Mouse (Mus musculus) CH12.LX (cell line): Measurements from ENCODE around the gene Rundc3a. TPM values are rescaled to one million over a fixed set of nuclear protein-coding genes. Genes with fewer than 3 reads are reported as not detected.

Source experiments
- DNase-seq: peaks from one replicate; pipeline ENCODE4 v3.0.0-alpha.2; 2013; ENCODE audit errors: extremely low read depth
- H3K27ac ChIP-seq: 2 replicates; pipeline ENCODE4 v1.5.1; 2012; ENCODE audit warnings: low read depth, mild to moderate bottlenecking, control low read depth, moderate library complexity; ENCODE audit not compliant: insufficient read depth
- H3K27me3 ChIP-seq: replicated peaks from 2 replicates; pipeline ENCODE3; 2012; ENCODE audit warnings: inconsistent platforms
- H3K36me3 ChIP-seq, 2 experiments: replicated peaks in 1 of 2; 2 replicates each; pipeline versions ENCODE3 to v1.6.1; 2012; ENCODE audit warnings: inconsistent platforms in 1 of 2, low read length in 1 of 2, mild to moderate bottlenecking in 1 of 2, mixed read lengths in 1 of 2, moderate library complexity in 1 of 2; ENCODE audit not compliant: control insufficient read depth in 1 of 2, insufficient read depth in 1 of 2
- H3K4me1 ChIP-seq, 2 experiments: 2 replicates each; pipeline ENCODE4 v1.6.1; 2012; ENCODE audit warnings: inconsistent platforms in 1 of 2, moderate library complexity in 1 of 2; ENCODE audit not compliant: insufficient read depth in 2 of 2, control insufficient read depth in 1 of 2
- H3K4me2 ChIP-seq: 2 replicates; pipeline ENCODE4 v1.6.1; 2012; ENCODE audit warnings: low read depth, mild to moderate bottlenecking, control low read depth; ENCODE audit not compliant: poor library complexity, insufficient read depth, severe bottlenecking
- H3K4me3 ChIP-seq, 3 experiments: fragments of 150-350 bp in 1 of 3; sonication (generic) in 1 of 3; replicated peaks in 1 of 3; 2 replicates each; pipeline versions ENCODE3 to v1.5.1; 2011 to 2012; ENCODE audit warnings: low read depth in 2 of 3, low read length in 2 of 3, mild to moderate bottlenecking in 2 of 3, moderate library complexity in 2 of 3, control low read depth in 1 of 3, improper control_type of control experiment in 1 of 3, inconsistent platforms in 1 of 3, mixed read lengths in 1 of 3; ENCODE audit not compliant: poor library complexity in 1 of 3
- H3K79me2 ChIP-seq: replicated peaks from 2 replicates; pipeline ENCODE4 v1.6.1; 2012; ENCODE audit warnings: mild to moderate bottlenecking, moderate library complexity; ENCODE audit not compliant: control insufficient read depth, poor library complexity, insufficient read depth, severe bottlenecking; ENCODE audit errors: extremely low read depth
- H3K9ac ChIP-seq: 2 replicates; pipeline ENCODE4 v1.6.1; 2012; ENCODE audit warnings: low read depth, mild to moderate bottlenecking, control low read depth, moderate library complexity; ENCODE audit not compliant: insufficient read depth
- H3K9me3 ChIP-seq: replicated peaks from 2 replicates; pipeline ENCODE3; 2012; ENCODE audit warnings: low read length, inconsistent platforms, mixed read lengths
- BHLHE40 ChIP-seq: IDR thresholded peaks from 2 replicates; pipeline ENCODE4 v1.6.1; 2011; ENCODE audit warnings: mild to moderate bottlenecking, low read depth, low read length, improper control_type of control experiment
- CHD2 ChIP-seq: IDR thresholded peaks from 2 replicates; pipeline ENCODE4 v1.6.1; 2011; ENCODE audit warnings: low read length, improper control_type of control experiment
- E2F4 ChIP-seq: IDR thresholded peaks from 2 replicates; pipeline ENCODE4 v1.6.1; 2011; ENCODE audit warnings: low read depth, low read length, improper control_type of control experiment; ENCODE audit not compliant: insufficient replicate concordance
- ELF1 ChIP-seq: IDR thresholded peaks from 2 replicates; pipeline ENCODE4 v1.6.1; 2014; ENCODE audit warnings: low read depth, mild to moderate bottlenecking, inconsistent platforms, low read length, improper control_type of control experiment
- EP300 ChIP-seq: IDR thresholded peaks from 2 replicates; pipeline ENCODE4 v1.6.1; 2011; ENCODE audit warnings: low read length, improper control_type of control experiment
- ETS1 ChIP-seq: conservative IDR thresholded peaks from 2 replicates; pipeline ENCODE4 v1.6.1; 2012; ENCODE audit warnings: low read depth, mild to moderate bottlenecking, inconsistent platforms, low read length, improper control_type of control experiment, moderate library complexity
- IRF4 ChIP-seq: IDR thresholded peaks from 2 replicates; pipeline ENCODE4 v1.6.1; 2014; ENCODE audit warnings: low read depth, mild to moderate bottlenecking, inconsistent platforms, low read length, improper control_type of control experiment
- JUN ChIP-seq: IDR thresholded peaks from 2 replicates; pipeline ENCODE4 v1.6.1; 2011; ENCODE audit warnings: low read depth, mild to moderate bottlenecking, low read length, improper control_type of control experiment, moderate library complexity; ENCODE audit not compliant: insufficient read depth
- MAFK ChIP-seq: IDR thresholded peaks from 2 replicates; pipeline ENCODE4 v1.6.1; 2011; ENCODE audit warnings: low read length, improper control_type of control experiment; ENCODE audit not compliant: insufficient replicate concordance
- MAZ ChIP-seq: IDR thresholded peaks from 2 replicates; pipeline ENCODE4 v1.6.1; 2012; ENCODE audit warnings: low read depth, mild to moderate bottlenecking, inconsistent platforms, low read length, improper control_type of control experiment, moderate library complexity
- MEF2A ChIP-seq: IDR thresholded peaks from 2 replicates; pipeline ENCODE4 v1.6.1; 2014; ENCODE audit warnings: low read depth, mild to moderate bottlenecking, inconsistent platforms, low read length, improper control_type of control experiment, borderline replicate concordance
- MXI1 ChIP-seq: IDR thresholded peaks from 2 replicates; pipeline ENCODE4 v1.6.1; 2011; ENCODE audit warnings: mild to moderate bottlenecking, low read depth, low read length, improper control_type of control experiment
- NRF1 ChIP-seq: IDR thresholded peaks from 2 replicates; pipeline ENCODE4 v1.6.1; 2014; ENCODE audit warnings: low read depth, mild to moderate bottlenecking, inconsistent platforms, low read length, improper control_type of control experiment, moderate library complexity
- POLR2A ChIP-seq: IDR thresholded peaks from 2 replicates; pipeline ENCODE4 v1.6.1; 2011; ENCODE audit warnings: low read depth, mild to moderate bottlenecking, improper control_type of control experiment, low read length
- POLR2AphosphoS2 ChIP-seq: IDR thresholded peaks from 2 replicates; pipeline ENCODE4 v1.6.1; 2011; ENCODE audit warnings: low read depth, low read length, improper control_type of control experiment
- TBP ChIP-seq: conservative IDR thresholded peaks from 2 replicates; pipeline ENCODE4 v1.6.1; 2011; ENCODE audit warnings: low read depth, low read length, improper control_type of control experiment
- TCF12 ChIP-seq: IDR thresholded peaks from 2 replicates; pipeline ENCODE4 v1.6.1; 2014; ENCODE audit warnings: low read depth, mild to moderate bottlenecking, inconsistent platforms, low read length, improper control_type of control experiment
- UBTF ChIP-seq: IDR thresholded peaks from 2 replicates; pipeline ENCODE4 v1.6.1; 2012; ENCODE audit warnings: low read depth, mild to moderate bottlenecking, inconsistent platforms, low read length, improper control_type of control experiment, moderate library complexity
- USF1 ChIP-seq: IDR thresholded peaks from 2 replicates; pipeline ENCODE4 v1.6.1; 2014; ENCODE audit warnings: low read depth, mild to moderate bottlenecking, inconsistent platforms, low read length, improper control_type of control experiment
- ZKSCAN1 ChIP-seq: IDR thresholded peaks from 2 replicates; pipeline ENCODE4 v1.6.1; 2012; ENCODE audit warnings: low read depth, inconsistent platforms, low read length, improper control_type of control experiment, borderline replicate concordance
- dilution Hi-C: fragments of 300-500 bp; cut with MboI; formaldehyde crosslinking; loops from 2 replicates; pipeline ENCODE4 v1.14.3; 2020; ENCODE audit warnings: low sequenced_read_pairs; ENCODE audit not compliant: extremely low pct_unique_long_range_greater_than_20kb, extremely low pct_ligation_motif_present
- in situ Hi-C: fragments of 300-500 bp; cut with MboI; formaldehyde crosslinking; loops from 3 replicates; pipeline ENCODE4 v1.14.3; 2019; ENCODE audit warnings: low sequenced_read_pairs, low pct_ligation_motif_present, low pct_unique_long_range_greater_than_20kb, mixed read lengths
- polyA plus RNA-seq: library from polyadenylated mRNA; unstranded; fragments of >175 nt; gene quantifications from 2 replicates; pipeline ENCODE4 v1.2.1, GENCODE M21; 2012; ENCODE audit warnings: low read depth; ENCODE audit not compliant: insufficient read length
- total RNA-seq, 2 experiments: library from RNA; depleted of rRNA; stranded (reverse); fragments of 300-350 nt in 1 of 2; fragments of >200 nt in 1 of 2; gene quantifications; 2 replicates each; pipeline ENCODE4 v1.2.3; 2012 to 2014

Rundc3a gene
- total and polyA plus RNA-seq, 3 experiments: 1.4 to 16.3 (median 3.3) TPM

GRCm38 (mm10) chr11:102363623-102364022, 29.6 kb upstream of the Rundc3a start:
- H3K4me2 ChIP-seq: no peak overlapping the region
- H3K4me3 ChIP-seq: no peak overlapping the region
- no peak overlapping the region for H3K9ac ChIP-seq
- peaks cover 28 to 44% of the 10 kb centered on the region in 2 experiments for H3K4me1 ChIP-seq
- H3K27ac ChIP-seq: no peak overlapping the region
- dilution Hi-C loops (no loop called here), in situ Hi-C loops (no loop called here)
- no peaks in the 10 kb centered on the region for H3K79me2 ChIP-seq
- H3K9me3 ChIP-seq: no peaks in the 10 kb centered on the region
- peaks cover 84% of the 10 kb centered on the region for H3K27me3 ChIP-seq
- no peaks in the 10 kb centered on the region for H3K36me3 ChIP-seq
- no peak for TF ChIP-seq USF1
- TF ChIP-seq E2F4: no peak
- TF ChIP-seq JUN: no peak
- no peak for TF ChIP-seq POLR2A
- no peak for TF ChIP-seq TBP
- TF ChIP-seq BHLHE40: no peak
- no peak for TF ChIP-seq NRF1
- no peak for TF ChIP-seq MAZ
- TF ChIP-seq ETS1: no peak
- no peak for DNase-seq

DNA sequence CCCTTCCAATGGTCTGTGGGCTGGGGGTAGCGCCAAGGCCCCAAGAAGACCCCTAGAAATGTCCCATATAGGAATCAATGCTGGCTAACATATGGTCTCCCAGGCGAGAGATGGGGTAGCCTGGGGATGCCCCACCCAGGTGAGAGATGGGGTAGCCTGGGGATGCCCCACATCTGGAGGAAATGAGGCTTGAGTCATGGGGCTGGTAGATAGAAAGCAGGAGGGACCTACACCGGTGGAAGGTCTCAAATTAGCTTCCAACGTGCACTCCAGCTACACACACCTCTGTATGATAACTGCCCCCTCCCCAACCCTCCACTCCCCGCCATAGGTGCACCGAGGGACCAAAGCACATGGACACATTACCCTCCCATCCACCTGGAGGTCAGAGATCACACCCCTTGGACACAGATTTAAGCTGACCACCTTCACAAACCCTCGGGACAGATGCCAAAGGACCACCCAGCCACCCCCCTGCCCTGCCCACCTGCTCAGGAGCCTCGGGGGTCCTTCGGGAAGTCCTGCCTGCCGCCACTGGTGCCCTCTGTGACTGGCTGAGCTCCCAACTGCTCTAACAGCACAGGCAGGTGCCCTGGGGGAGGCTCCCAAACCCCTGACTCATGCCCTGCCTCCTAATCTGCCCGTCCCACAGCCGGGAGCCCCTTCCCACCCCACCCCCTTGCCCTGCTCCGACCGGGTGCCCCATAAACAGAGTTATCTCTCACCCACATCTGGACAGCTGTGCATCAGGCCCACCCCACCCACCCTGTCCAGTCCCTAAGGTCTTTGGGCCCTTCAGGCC, 28.4 kb upstream of the Rundc3a start:
- no peak for DNase-seq
- in situ Hi-C loops: no loop called here
- TF ChIP-seq IRF4: 0 out of 2 replicates have a peak, but pooled peaks have one; percentile 40
- TF ChIP-seq ETS1: peak; percentile 79
- 0 out of 2 replicates have a peak, but pooled peaks have one; percentile 44 for TF ChIP-seq MEF2A
- no peak for TF ChIP-seq ZKSCAN1
- no peak for TF ChIP-seq MAFK
- TF ChIP-seq MXI1: peak; percentile 50; the same call in 1 of the 2 replicates
- peak; percentile 29; the same call in 1 of the 2 replicates for TF ChIP-seq TCF12
- TF ChIP-seq UBTF: 0 out of 2 replicates have a peak, but pooled peaks have one; percentile 22
- no peak for TF ChIP-seq CHD2
- TF ChIP-seq EP300: 0 out of 2 replicates have a peak, but pooled peaks have one; percentile 35
- no peak for TF ChIP-seq POLR2AphosphoS2
- TF ChIP-seq ELF1: no peak
- TF ChIP-seq BHLHE40: peak; percentile 20; the same call in 1 of the 2 replicates
- dilution Hi-C loops: no loop called here
- peaks cover 79% of the 10 kb centered on the region for H3K27me3 ChIP-seq
- H3K9ac ChIP-seq: no peak overlapping the region
- no peaks in the 10 kb centered on the region for H3K79me2 ChIP-seq
- no peak overlapping the region for H3K4me3 ChIP-seq
- H3K36me3 ChIP-seq: no peaks in the 10 kb centered on the region
- H3K9me3 ChIP-seq: no peaks in the 10 kb centered on the region
- H3K27ac ChIP-seq: no peak overlapping the region
- H3K4me1 ChIP-seq: peaks cover 37 to 55% of the 10 kb centered on the region in 2 experiments
- no peak overlapping the region for H3K4me2 ChIP-seq
